Mouse (Mus musculus): Measurements from ENCODE around the gene Tmem132d.
"Not testable (repeated sequence)": the region's sequence is repeated elsewhere in the genome, so short reads cannot be mapped to it uniquely, and the experiment has no call there.

Tmem132d gene

GRCm38 (mm10) chr5:128100331-128100730 lies 332.5 kb downstream of the Tmem132d start:
- DNase-seq (ENCODE audit: low read depth, low spot score): no peak

- no peak for DNase-seq (ENCODE audit: low read depth, low spot score)
These were observed 333.4 kb downstream of the Tmem132d start for GRCm38 (mm10) chr5:128099439-128099838.

GRCm38 (mm10) chr5:128090578-128090977 lies 342.3 kb downstream of the Tmem132d start:
- DNase-seq (ENCODE audit: low read depth, low spot score): no peak

GRCm38 (mm10) chr5:128075456-128075855 lies 357.4 kb downstream of the Tmem132d start:
- DNase-seq (ENCODE audit: low read depth, low spot score): no peak

GRCm38 (mm10) chr5:128072616-128073015 lies 360.3 kb downstream of the Tmem132d start:
- DNase-seq (ENCODE audit: low read depth, low spot score): no peak

GRCm38 (mm10) chr5:128041781-128042180 lies 391.1 kb downstream of the Tmem132d start:
- DNase-seq (ENCODE audit: low read depth, low spot score): no peak

GRCm38 (mm10) chr5:128040036-128040435 lies 392.8 kb downstream of the Tmem132d start:
- DNase-seq (ENCODE audit: low read depth, low spot score): no peak

- no peak for DNase-seq (ENCODE audit: low read depth, low spot score)
These were observed 405.8 kb downstream of the Tmem132d start for GRCm38 (mm10) chr5:128027076-128027475.

- no peak for DNase-seq (ENCODE audit: low read depth, low spot score)
These were observed 428.2 kb downstream of the Tmem132d start for GRCm38 (mm10) chr5:128004666-128005065.

GRCm38 (mm10) chr5:127996526-127997245 lies 436.2 kb downstream of the Tmem132d start:
- no peak for DNase-seq (ENCODE audit: low read depth, low spot score)

GRCm38 (mm10) chr5:127993460-127993859 lies 439.4 kb downstream of the Tmem132d start:
- no peak for DNase-seq (ENCODE audit: low read depth, low spot score)

- DNase-seq (ENCODE audit: low read depth, low spot score): no peak
These were observed 442.1 kb downstream of the Tmem132d start for GRCm38 (mm10) chr5:127990826-127991225.

GRCm38 (mm10) chr5:127980003-127980358 lies 452.9 kb downstream of the Tmem132d start:
- not testable (repeated sequence) for DNase-seq (ENCODE audit: low read depth, low spot score)

GRCm38 (mm10) chr5:127979329-127980002 lies 453.4 kb downstream of the Tmem132d start:
- no peak for DNase-seq (ENCODE audit: low read depth, low spot score)

- no peak for DNase-seq (ENCODE audit: low read depth, low spot score)
These were observed 456.2 kb downstream of the Tmem132d start for GRCm38 (mm10) chr5:127976661-127977060.

- no peak for DNase-seq (ENCODE audit: low read depth, low spot score)
These were observed 467.2 kb downstream of the Tmem132d start for GRCm38 (mm10) chr5:127965700-127966099.

- DNase-seq (ENCODE audit: low read depth, low spot score): no peak
These were observed 470.2 kb downstream of the Tmem132d start for GRCm38 (mm10) chr5:127962656-127963055.

GRCm38 (mm10) chr5:127956511-127957097 lies 476.3 kb downstream of the Tmem132d start:
- no peak for DNase-seq (ENCODE audit: low read depth, low spot score)

GRCm38 (mm10) chr5:127954231-127954790 lies 478.6 kb downstream of the Tmem132d start:
- DNase-seq (ENCODE audit: low read depth, low spot score): no peak

GRCm38 (mm10) chr5:127952800-127953199 lies 480.1 kb downstream of the Tmem132d start:
- DNase-seq (ENCODE audit: low read depth, low spot score): no peak

GRCm38 (mm10) chr5:127950574-127950973 lies 482.3 kb downstream of the Tmem132d start:
- DNase-seq (ENCODE audit: low read depth, low spot score): no peak

- DNase-seq (ENCODE audit: low read depth, low spot score): no peak
These were observed 485.6 kb downstream of the Tmem132d start for GRCm38 (mm10) chr5:127947275-127947674.

All from CD4-positive, CD25-positive, alpha-beta regulatory T cell, adult 2 months (primary cell).